Mouse (Mus musculus) liver, adult 2 months (tissue): ENCODE results near the gene Gmeb1.

ENCODE experiments used
- CTCF ChIP-seq: fragments of 200-500 bp; IDR thresholded peaks from 2 replicates; pipeline ENCODE4 v1.5.1; 2011; ENCODE audit warnings: low read depth, low read length, control low read depth
- POLR2A ChIP-seq: fragments of 200-500 bp; IDR thresholded peaks from 2 replicates; pipeline ENCODE4 v1.6.1; 2011; ENCODE audit warnings: low read length, control low read depth; ENCODE audit not compliant: insufficient read depth; ENCODE audit errors: extremely low read depth

- TF ChIP-seq CTCF (no peak), POLR2A (no peak)
Measured at GRCm38 (mm10) chr4:132194373-132194772, 67.0 kb downstream of the Gmeb1 start.
